Mouse (Mus musculus) testis, adult 2 months (tissue): ENCODE data around the gene Ccnjl. TPM values are rescaled to one million over a fixed set of nuclear protein-coding genes. Genes with fewer than 3 reads are reported as not detected.

Source experiments
- H3K27ac ChIP-seq: fragments of 200-500 bp; 2 replicates; pipeline ENCODE4 v1.5.1; 2012; ENCODE audit warnings: low read depth, low read length; ENCODE audit not compliant: control insufficient read depth, insufficient read depth
- H3K27me3 ChIP-seq: fragments of 200-500 bp; 2 replicates; pipeline ENCODE4 v1.6.1; 2012; ENCODE audit warnings: mild to moderate bottlenecking, low read length, moderate library complexity; ENCODE audit not compliant: control insufficient read depth, insufficient read depth
- H3K36me3 ChIP-seq: fragments of 200-500 bp; 2 replicates; pipeline ENCODE4 v1.6.1; 2012; ENCODE audit warnings: mild to moderate bottlenecking, low read length; ENCODE audit not compliant: control insufficient read depth, insufficient read depth
- H3K4me1 ChIP-seq: fragments of 200-500 bp; 2 replicates; pipeline ENCODE4 v1.6.1; 2012; ENCODE audit warnings: low read length; ENCODE audit not compliant: control insufficient read depth, insufficient read depth
- H3K4me3 ChIP-seq: fragments of 200-500 bp; 2 replicates; pipeline ENCODE4 v1.5.1; 2012; ENCODE audit warnings: low read depth, mild to moderate bottlenecking, low read length, moderate library complexity, mixed read lengths; ENCODE audit not compliant: control insufficient read depth
- CTCF ChIP-seq: fragments of 200-500 bp; IDR thresholded peaks from 2 replicates; pipeline ENCODE4 v1.5.1; 2012; ENCODE audit warnings: low read depth, mild to moderate bottlenecking, inconsistent platforms, low read length, moderate library complexity; ENCODE audit not compliant: control insufficient read depth, insufficient read depth, insufficient replicate concordance
- POLR2A ChIP-seq: fragments of 200-500 bp; IDR thresholded peaks from 2 replicates; pipeline ENCODE4 v1.6.1; 2012; ENCODE audit warnings: low read depth, mild to moderate bottlenecking, inconsistent platforms, low read length, moderate library complexity; ENCODE audit not compliant: control insufficient read depth
- polyA plus RNA-seq: library from polyadenylated mRNA; depleted of rRNA; stranded (reverse); fragments of >200 nt; gene quantifications from 2 replicates; pipeline ENCODE4 v1.2.3, GENCODE M21; 2012; rRNA removed

Gene Ccnjl
- polyA plus RNA-seq, 1 experiment = 2.8 TPM

DNA sequence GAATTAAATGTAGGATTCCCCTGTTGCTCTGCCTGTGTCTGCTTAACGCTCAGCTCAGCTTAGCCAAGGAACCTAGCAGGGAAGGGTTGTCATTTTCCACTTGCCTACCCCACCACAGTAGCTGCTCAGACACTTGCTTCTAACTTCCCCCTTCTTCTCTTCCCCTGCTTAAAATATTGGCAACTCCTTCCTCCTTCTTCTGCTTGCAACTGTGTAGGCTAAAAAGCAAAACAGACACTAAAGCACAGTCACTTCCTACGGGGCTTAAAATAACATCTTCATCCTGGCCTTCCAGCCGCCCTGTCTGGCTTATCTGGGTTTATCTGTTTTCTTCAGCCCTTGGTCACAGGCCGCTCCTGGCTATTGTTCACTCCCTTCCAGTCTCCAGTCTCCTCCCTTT lies 104.0 kb downstream of the Ccnjl start:
- Histone ChIP-seq H3K4me1 (peaks cover 8% of the 10 kb centered on the region), H3K36me3 (no peaks in the 10 kb centered on the region), H3K27me3 (no peaks in the 10 kb centered on the region), H3K4me3 (no peak overlapping the region), H3K27ac (peak overlapping the region; percentile 66)
- TF ChIP-seq CTCF (no peak), POLR2A (no peak)

DNA sequence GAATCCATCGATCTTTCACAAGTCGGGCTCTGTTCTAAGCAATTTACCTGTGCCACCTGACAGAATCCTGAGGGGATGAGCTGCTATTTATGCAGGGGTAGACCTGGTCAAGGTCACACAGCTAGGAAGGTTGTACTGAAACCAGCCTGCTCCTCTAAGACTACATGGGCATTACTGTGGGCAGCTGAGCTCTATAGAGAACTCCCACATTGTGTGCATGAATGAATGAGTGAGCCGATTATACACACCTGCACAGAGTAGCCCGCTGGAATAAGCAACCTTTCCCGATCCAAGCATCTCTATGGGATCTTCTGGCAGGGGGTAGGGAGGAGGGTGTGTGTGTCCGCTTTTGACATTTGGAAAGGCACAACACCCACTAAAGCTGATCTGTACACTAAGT lies 104.6 kb downstream of the Ccnjl start:
- Histone ChIP-seq H3K36me3 (no peaks in the 10 kb centered on the region), H3K27me3 (no peaks in the 10 kb centered on the region), H3K4me3 (no peak overlapping the region), H3K27ac (no peak overlapping the region; the same call in 1 of the 2 replicates), H3K4me1 (peaks cover 8% of the 10 kb centered on the region)
- TF ChIP-seq CTCF (no peak), POLR2A (no peak)

DNA sequence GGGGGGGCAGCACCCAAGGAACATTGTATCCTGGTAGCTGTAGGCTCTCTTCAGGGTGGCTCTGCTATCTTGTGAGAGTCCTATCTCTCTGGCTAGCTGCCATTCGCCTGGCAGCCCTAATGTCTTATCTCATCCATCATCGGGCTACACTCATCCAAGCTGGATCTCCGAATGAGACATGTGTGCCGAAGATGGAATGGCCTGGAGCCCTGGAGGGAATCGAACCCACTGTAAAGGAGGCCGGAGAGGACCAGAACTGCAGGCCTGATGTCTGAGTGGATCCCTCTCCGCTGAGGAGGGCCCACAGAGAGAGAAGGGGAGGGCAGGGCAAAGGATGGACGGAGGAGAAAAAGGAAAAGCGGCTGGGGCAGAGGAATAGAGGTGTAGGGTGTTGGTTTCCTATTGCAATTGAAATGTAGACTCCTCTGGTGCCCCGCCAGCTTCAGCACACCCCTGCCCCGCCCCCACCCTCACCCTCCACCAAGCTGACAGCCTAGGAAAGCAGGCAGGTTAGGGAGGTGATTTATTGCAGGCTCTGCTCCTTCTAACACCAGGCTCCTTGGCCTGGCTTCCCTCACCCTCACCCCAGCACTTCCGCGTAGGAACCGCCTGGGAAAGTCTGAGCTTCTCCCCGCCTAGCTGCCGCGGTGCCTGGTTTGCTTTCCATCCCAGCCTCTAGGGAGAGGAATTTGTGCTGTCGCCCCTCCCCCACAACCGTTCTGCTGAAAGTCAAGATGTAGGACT lies 105.2 kb downstream of the Ccnjl start:
- TF ChIP-seq POLR2A (no peak), CTCF (no peak)
- Histone ChIP-seq H3K4me3 (peak overlapping the region; percentile 28), H3K27me3 (no peaks in the 10 kb centered on the region), H3K27ac (no peak overlapping the region), H3K4me1 (peaks cover 8% of the 10 kb centered on the region), H3K36me3 (no peaks in the 10 kb centered on the region)

Other genes with a start within 250 kb of the Ccnjl start
- 101 and 105 TPM in 2 replicates for gene Pttg1, start 102.5 kb upstream of the Ccnjl start, polyA plus RNA-seq
- gene Slu7, start 95.0 kb upstream of the Ccnjl start, polyA plus RNA-seq = 5.0 and 6.2 TPM in 2 replicates
- 1.3 and 1.4 TPM in 2 replicates for gene C1qtnf2, start 54.5 kb upstream of the Ccnjl start, polyA plus RNA-seq
- 0.28 TPM in 2 replicates for gene 4933415A04Rik, start 58.3 kb downstream of the Ccnjl start, polyA plus RNA-seq
- gene Fabp6, start 72.8 kb downstream of the Ccnjl start, polyA plus RNA-seq = not detected in 2 replicates
- 9.2 and 10.3 TPM in 2 replicates for gene Pwwp2a, start 153.2 kb downstream of the Ccnjl start, polyA plus RNA-seq
- gene Ttc1, start 219.2 kb downstream of the Ccnjl start, polyA plus RNA-seq = 38.6 and 44.9 TPM in 2 replicates